Mouse (Mus musculus): ENCODE measurements at regions not wholly inside any gene's neighbourhood (a gene's known extent, or its start where the extent isn't known, plus 50 kb on each side); places are given as distances from the start of the nearest gene placed in this dataset.

DNA sequence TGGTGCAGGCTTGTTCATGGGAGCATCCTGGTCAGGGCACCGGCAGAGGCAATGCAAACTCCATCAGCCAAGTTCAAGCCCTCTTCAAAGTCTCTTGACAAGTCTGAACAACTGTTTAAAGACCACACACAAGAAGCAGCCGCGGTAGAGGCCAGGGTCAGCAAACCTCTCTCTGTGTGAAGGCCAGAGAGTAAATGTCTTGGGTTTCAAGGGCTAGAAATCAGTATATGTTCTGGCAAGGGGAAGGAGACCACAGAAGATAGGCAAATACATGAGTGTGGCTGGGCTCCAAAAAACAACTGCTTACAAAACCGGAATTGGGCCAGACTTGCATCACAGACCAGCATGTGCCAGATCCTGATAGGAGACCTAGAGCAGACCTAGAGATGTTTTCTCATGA, 203.0 kb downstream of the Sptssa start:
- TF ChIP-seq EP300 (IDR thresholded peaks at IDR 0.05; ENCODE audit: low read depth) (no peak), CTCF (IDR thresholded peaks at IDR 0.05; ENCODE audit: low read depth) (no peak)
